Mouse (Mus musculus): ENCODE measurements around the gene Macc1. TPM values are rescaled to one million over a fixed set of nuclear protein-coding genes. Genes with fewer than 3 reads are reported as not detected.

Macc1 gene
- total RNA-seq, 2 experiments from 2014 or later = not detected

- no peak for ATAC-seq (replicated peaks; ENCODE audit: poor library complexity, severe bottlenecking)
Measured at GRCm38 (mm10) chr12:119381839-119382238, 67.8 kb downstream of the Macc1 start.

GRCm38 (mm10) chr12:119386243-119386642 lies 72.2 kb downstream of the Macc1 start:
- peak; percentile 66 for ATAC-seq (replicated peaks; ENCODE audit: poor library complexity, severe bottlenecking)

DNA sequence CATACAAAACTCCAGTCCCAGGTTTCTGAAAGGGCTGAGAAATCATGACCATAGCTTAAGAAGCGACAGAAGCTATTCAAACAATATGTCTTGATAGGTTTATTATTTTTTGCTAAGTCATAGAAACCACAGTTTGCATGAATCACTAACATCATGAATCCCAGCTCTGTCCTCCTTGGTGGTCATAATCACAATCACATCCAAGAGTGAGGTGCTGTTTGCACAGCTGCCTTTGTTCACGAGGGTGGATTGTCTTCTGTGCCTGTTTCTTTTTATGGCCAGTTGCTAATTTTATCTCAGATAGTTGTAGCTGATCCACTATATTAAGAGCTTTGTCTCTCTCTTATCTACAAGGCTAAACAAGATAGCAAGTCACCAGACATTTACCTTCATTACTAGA lies 72.6 kb downstream of the Macc1 start:
- ATAC-seq (replicated peaks; ENCODE audit: poor library complexity, severe bottlenecking) = no peak

- no peak for ATAC-seq (replicated peaks; ENCODE audit: poor library complexity, severe bottlenecking)
Measured at GRCm38 (mm10) chr12:119387925-119388324, 73.9 kb downstream of the Macc1 start.

- no peak for ATAC-seq (replicated peaks; ENCODE audit: poor library complexity, severe bottlenecking)
Measured at GRCm38 (mm10) chr12:119390192-119390684, 76.2 kb downstream of the Macc1 start.

DNA sequence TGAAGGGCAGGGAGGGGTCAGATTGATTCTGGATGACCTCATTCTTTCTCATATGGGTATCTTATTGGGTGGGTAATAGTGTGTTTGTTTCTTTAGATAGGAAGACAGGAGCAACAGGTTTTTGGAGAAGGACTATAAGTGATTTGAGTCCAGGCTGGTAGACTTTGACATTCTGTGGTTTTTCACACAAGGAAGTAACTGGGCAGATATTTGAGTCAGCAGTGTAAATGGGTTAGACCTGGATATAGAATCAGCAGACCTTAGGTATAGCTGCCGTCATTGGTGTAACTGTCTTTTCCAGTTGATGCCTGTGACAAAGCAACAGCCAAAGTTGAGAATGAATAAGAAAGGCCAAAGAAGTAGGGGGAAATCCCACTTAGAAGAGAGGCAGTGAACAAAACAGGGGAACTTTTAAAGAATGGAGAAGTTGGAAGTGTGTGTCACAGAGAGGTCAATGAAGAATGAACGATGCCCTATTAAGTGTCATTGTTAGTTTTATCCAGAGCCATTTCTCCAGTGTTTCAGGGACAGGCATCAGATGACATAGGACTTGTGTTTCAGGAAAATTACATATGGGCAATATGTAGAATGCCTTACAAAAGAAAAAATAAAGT lies 84.1 kb downstream of the Macc1 start:
- no peak; the same call in 1 of the 2 replicates for ATAC-seq (replicated peaks; ENCODE audit: poor library complexity, severe bottlenecking)

DNA sequence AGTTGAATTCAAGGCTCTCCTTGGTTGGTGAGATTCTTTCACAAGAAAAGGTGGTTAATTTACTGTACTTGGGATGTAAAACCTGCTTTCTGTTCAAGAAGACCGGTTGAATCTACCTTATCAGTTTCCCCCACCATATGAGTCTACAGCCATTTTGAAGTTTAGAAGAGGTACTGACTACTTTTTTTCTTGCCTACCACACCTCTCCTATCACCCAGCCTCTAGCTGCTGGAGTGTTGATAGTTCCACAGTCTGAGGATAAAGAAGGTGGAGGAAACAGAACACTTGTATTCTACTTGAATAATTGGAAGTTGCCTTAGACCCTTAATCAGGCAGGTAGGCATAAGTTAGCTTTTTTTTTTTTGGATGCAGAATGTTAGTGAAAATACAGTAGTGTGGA lies 88.2 kb downstream of the Macc1 start:
- no peak for ATAC-seq (replicated peaks; ENCODE audit: poor library complexity, severe bottlenecking)

GRCm38 (mm10) chr12:119402796-119403195 lies 88.7 kb downstream of the Macc1 start:
- ATAC-seq (replicated peaks; ENCODE audit: poor library complexity, severe bottlenecking) = no peak

GRCm38 (mm10) chr12:119404810-119405209 lies 90.7 kb downstream of the Macc1 start:
- ATAC-seq (replicated peaks; ENCODE audit: poor library complexity, severe bottlenecking) = no peak

GRCm38 (mm10) chr12:119410522-119410921 lies 96.5 kb downstream of the Macc1 start:
- no peak for ATAC-seq (replicated peaks; ENCODE audit: poor library complexity, severe bottlenecking)

- peak; percentile 42 for ATAC-seq (replicated peaks; ENCODE audit: poor library complexity, severe bottlenecking)
Measured at GRCm38 (mm10) chr12:119410956-119411355, 96.9 kb downstream of the Macc1 start.

DNA sequence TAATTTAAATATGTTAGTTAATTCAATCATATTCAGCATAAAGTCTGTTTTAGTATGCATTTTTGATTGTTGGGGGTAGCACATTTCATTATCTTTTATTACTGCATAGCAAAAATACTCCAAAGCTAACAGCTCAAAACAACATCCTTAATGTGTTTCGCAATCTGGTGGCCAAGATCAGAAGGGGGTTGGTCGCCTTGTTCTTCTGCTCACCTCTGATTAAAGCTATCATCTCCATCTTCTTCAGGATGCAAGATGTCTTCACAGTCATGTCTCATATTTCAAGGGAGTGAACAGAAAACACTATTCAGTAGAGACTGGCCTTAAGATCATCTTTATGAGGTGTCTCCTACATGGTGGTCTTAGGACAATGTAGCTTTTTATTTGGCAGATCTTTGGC lies 97.9 kb downstream of the Macc1 start:
- ATAC-seq (replicated peaks; ENCODE audit: poor library complexity, severe bottlenecking) = no peak; the same call in 1 of the 2 replicates

GRCm38 (mm10) chr12:119415900-119416299 lies 101.8 kb downstream of the Macc1 start:
- no peak for ATAC-seq (replicated peaks; ENCODE audit: poor library complexity, severe bottlenecking)

GRCm38 (mm10) chr12:119425749-119426148 lies 111.7 kb downstream of the Macc1 start:
- ATAC-seq (replicated peaks; ENCODE audit: poor library complexity, severe bottlenecking) = no peak

GRCm38 (mm10) chr12:119426182-119426886 lies 112.3 kb downstream of the Macc1 start:
- ATAC-seq (replicated peaks; ENCODE audit: poor library complexity, severe bottlenecking) = no peak

DNA sequence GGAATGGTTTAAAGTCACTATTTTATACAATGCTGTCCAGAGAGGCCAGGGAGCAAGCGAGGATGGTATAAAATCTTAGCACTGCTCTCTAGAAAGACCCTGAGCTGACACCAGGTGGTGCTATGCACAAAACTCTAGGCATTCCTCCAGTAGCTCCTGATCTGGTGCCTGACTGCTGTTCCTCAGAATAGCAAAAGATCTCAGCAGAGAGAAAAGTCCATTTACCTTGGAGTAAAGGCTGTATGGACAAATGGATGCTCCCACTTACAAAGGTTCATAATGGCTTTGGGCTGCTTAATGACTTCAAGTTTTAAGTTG lies 112.8 kb downstream of the Macc1 start:
- ATAC-seq (replicated peaks; ENCODE audit: poor library complexity, severe bottlenecking) = peak; percentile 77

DNA sequence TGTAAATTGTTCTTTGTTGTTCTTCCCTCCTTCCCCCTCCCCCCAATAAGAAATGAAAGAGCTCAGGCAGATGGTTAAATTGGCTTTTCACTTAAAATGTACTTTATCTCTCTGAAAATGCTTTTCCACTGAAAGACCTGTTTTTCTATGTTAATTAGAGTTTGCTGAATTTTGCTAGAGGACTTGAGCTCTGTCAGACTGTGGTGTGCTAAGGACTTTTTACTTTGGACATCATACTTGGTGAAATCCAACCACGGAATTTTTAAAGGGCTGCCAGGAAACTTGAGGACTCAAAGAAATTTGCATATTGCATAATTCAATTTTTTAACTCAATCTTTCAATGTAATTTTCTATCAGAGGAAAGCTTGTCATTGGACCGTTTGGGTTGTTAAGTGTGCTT lies 126.7 kb downstream of the Macc1 start:
- no peak for ATAC-seq (replicated peaks; ENCODE audit: poor library complexity, severe bottlenecking)

DNA sequence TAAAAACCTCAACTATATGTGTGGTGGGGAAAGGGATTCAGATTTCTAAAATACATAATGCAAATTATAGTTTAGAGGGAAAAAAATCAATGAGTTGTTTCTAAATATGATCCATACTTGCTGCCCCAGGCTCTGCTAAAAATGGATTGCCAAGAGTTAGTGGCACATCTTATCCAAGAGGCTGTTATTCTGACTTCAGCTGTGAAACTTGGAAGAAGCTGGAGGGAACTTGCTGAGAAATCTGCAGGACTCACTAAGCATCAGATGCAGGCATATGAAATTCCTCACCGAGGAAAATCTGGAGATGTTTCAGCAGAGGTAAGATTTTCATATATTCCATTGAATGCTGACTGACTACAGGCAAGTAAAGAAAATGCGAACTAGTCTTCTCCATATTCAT lies 136.0 kb downstream of the Macc1 start:
- ATAC-seq (replicated peaks; ENCODE audit: poor library complexity, severe bottlenecking) = no peak

DNA sequence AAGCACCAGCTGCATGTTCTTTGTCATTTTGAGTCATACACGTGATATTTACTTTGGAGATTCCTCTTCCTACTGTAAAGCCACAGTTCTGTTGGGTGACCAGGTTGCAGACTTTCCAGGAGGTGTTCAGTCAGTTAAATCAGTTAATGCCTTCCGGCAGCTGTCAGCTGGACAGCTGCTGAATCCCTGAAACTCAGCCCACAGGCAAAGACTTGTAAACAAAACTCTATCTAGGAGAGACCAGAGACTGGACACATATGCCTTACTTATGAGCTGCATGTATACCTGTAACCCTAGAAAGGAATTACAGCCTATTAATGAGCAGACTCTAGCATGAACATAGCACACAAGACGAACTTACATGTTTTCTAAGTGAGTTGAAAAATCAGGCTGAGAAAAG lies 137.2 kb downstream of the Macc1 start:
- no peak for ATAC-seq (replicated peaks; ENCODE audit: poor library complexity, severe bottlenecking)

DNA sequence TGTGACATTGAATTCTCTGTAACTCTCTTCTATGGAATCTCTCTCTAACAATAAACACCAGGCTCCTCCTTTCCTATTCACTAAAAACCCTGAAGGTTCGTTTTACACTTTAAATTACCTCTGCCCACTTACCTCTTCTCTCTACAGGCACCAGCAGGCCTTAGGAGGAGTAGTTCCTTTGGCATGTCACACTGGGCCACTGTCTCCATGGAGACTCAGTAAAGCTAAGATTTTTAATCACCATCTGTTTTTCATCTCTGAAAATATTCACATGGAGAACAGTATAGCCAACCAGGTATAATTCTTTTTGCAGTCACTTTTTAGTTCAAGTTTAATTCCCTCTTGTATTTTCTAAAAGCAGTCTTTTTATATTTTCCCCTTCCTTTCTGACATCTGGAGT lies 140.0 kb downstream of the Macc1 start:
- ATAC-seq (replicated peaks; ENCODE audit: poor library complexity, severe bottlenecking) = no peak

GRCm38 (mm10) chr12:119464040-119464939 lies 150.2 kb downstream of the Macc1 start:
- no peak for ATAC-seq (replicated peaks; ENCODE audit: poor library complexity, severe bottlenecking)

All from granulocyte monocyte progenitor cell, adult 5-6 weeks (primary cell).